Mouse (Mus musculus): ENCODE measurements at regions not wholly inside any gene's neighbourhood (a gene's known extent, or its start where the extent isn't known, plus 50 kb on each side); places are given as distances from the start of the nearest gene placed in this dataset.

- H3K27me3 ChIP-seq (ENCODE audit: control insufficient read depth, insufficient read depth, insufficient read length), result no peaks in the 10 kb centered on the region
- H3K4me3 ChIP-seq, result no peak overlapping the region
- no peak overlapping the region for H3K4me2 ChIP-seq (ENCODE audit: low read depth)
- no peaks in the 10 kb centered on the region for H3K36me3 ChIP-seq (ENCODE audit: control insufficient read depth, insufficient read depth)
- no peaks in the 10 kb centered on the region for H3K79me2 ChIP-seq (ENCODE audit: control insufficient read depth, insufficient read depth)
- no peak overlapping the region for H3ac ChIP-seq (ENCODE audit: control insufficient read depth, insufficient read length)
- TF ChIP-seq MYOD1 (IDR thresholded peaks at IDR 0.05; ENCODE audit: control insufficient read depth in 1 of 3, insufficient read length in 2 of 3, low read depth in 2 of 3) (peak in 1 of 3 experiments; percentile 18), CEBPB (IDR thresholded peaks at IDR 0.05; ENCODE audit: insufficient read depth, poor library complexity, severe bottlenecking) (0 out of 2 replicates have a peak, but pooled peaks have one; percentile 9), SRF (IDR thresholded peaks at IDR 0.05; ENCODE audit: control insufficient read depth, insufficient read length, low read depth) (no peak)
Measured at GRCm38 (mm10) chr2:45601332-45601900, 484.2 kb upstream of the Zeb2 start.

- Histone ChIP-seq H3K79me2 (ENCODE audit: control insufficient read depth, insufficient read depth) (no peaks in the 10 kb centered on the region), H3K36me3 (ENCODE audit: control insufficient read depth, insufficient read depth) (no peaks in the 10 kb centered on the region), H3K4me2 (ENCODE audit: low read depth) (no peak overlapping the region), H3K4me3 (no peak overlapping the region), H3ac (ENCODE audit: control insufficient read depth, insufficient read length) (no peak overlapping the region), H3K27me3 (ENCODE audit: control insufficient read depth, insufficient read depth, insufficient read length) (no peaks in the 10 kb centered on the region)
- TF ChIP-seq MYOD1 (IDR thresholded peaks at IDR 0.05; ENCODE audit: control insufficient read depth in 1 of 3, insufficient read length in 2 of 3, low read depth in 2 of 3), result no peak
- TF ChIP-seq POLR2AphosphoS2 (IDR thresholded peaks at IDR 0.05; ENCODE audit: insufficient read length, low read depth), result no peak
- TF ChIP-seq REST (IDR thresholded peaks at IDR 0.05; ENCODE audit: insufficient read depth, insufficient read length), result no peak
- TF ChIP-seq CEBPB (IDR thresholded peaks at IDR 0.05; ENCODE audit: insufficient read depth, poor library complexity, severe bottlenecking), result peak; percentile 93
- no peak for TF ChIP-seq E2F4 (IDR thresholded peaks at IDR 0.05; ENCODE audit: insufficient read depth)
- TF ChIP-seq TCF12 (IDR thresholded peaks at IDR 0.05; ENCODE audit: insufficient read depth, poor library complexity, severe bottlenecking), result no peak
Measured at GRCm38 (mm10) chr2:45593765-45594164, 476.6 kb upstream of the Zeb2 start.

- TF ChIP-seq SRF (IDR thresholded peaks at IDR 0.05; ENCODE audit: control insufficient read depth, insufficient read length, low read depth) (no peak), MAX (IDR thresholded peaks at IDR 0.05; ENCODE audit: low read depth) (no peak), POLR2AphosphoS2 (IDR thresholded peaks at IDR 0.05; ENCODE audit: insufficient read length, low read depth) (no peak), TCF12 (IDR thresholded peaks at IDR 0.05; ENCODE audit: insufficient read depth, poor library complexity, severe bottlenecking) (no peak), CEBPB (IDR thresholded peaks at IDR 0.05; ENCODE audit: insufficient read depth, poor library complexity, severe bottlenecking) (0 out of 2 replicates have a peak, but pooled peaks have one; percentile 22)
- Histone ChIP-seq H3K4me3 (no peak overlapping the region), H3K27me3 (ENCODE audit: control insufficient read depth, insufficient read depth, insufficient read length) (no peaks in the 10 kb centered on the region), H3K4me2 (ENCODE audit: low read depth) (no peak overlapping the region), H3ac (ENCODE audit: control insufficient read depth, insufficient read length) (no peak overlapping the region), H3K79me2 (ENCODE audit: control insufficient read depth, insufficient read depth) (no peaks in the 10 kb centered on the region), H3K36me3 (ENCODE audit: control insufficient read depth, insufficient read depth) (no peaks in the 10 kb centered on the region)
Measured at GRCm38 (mm10) chr2:45590980-45591379, 473.8 kb upstream of the Zeb2 start.

GRCm38 (mm10) chr2:45588248-45588647 is 471.1 kb upstream of the Zeb2 start:
- no peaks in the 10 kb centered on the region for H3K79me2 ChIP-seq (ENCODE audit: control insufficient read depth, insufficient read depth)
- no peak overlapping the region for H3K4me3 ChIP-seq
- no peaks in the 10 kb centered on the region for H3K36me3 ChIP-seq (ENCODE audit: control insufficient read depth, insufficient read depth)
- no peak overlapping the region for H3K4me2 ChIP-seq (ENCODE audit: low read depth)
- H3K27me3 ChIP-seq (ENCODE audit: control insufficient read depth, insufficient read depth, insufficient read length), result no peaks in the 10 kb centered on the region
- no peak for TF ChIP-seq REST (IDR thresholded peaks at IDR 0.05; ENCODE audit: insufficient read depth, insufficient read length)
- TF ChIP-seq CEBPB (IDR thresholded peaks at IDR 0.05; ENCODE audit: insufficient read depth, poor library complexity, severe bottlenecking), result no peak
- TF ChIP-seq POLR2AphosphoS2 (IDR thresholded peaks at IDR 0.05; ENCODE audit: insufficient read length, low read depth), result no peak
- no peak for TF ChIP-seq TCF12 (IDR thresholded peaks at IDR 0.05; ENCODE audit: insufficient read depth, poor library complexity, severe bottlenecking)
- TF ChIP-seq MYOD1 (IDR thresholded peaks at IDR 0.05; ENCODE audit: control insufficient read depth in 1 of 3, insufficient read length in 2 of 3, low read depth in 2 of 3), result no peak
- no peak for TF ChIP-seq TCF3 (IDR thresholded peaks at IDR 0.05; ENCODE audit: insufficient read length, low read depth)
- no peak for TF ChIP-seq POLR2A (IDR thresholded peaks at IDR 0.05; ENCODE audit: insufficient read length, low read depth)
- no peak overlapping the region for H3ac ChIP-seq (ENCODE audit: control insufficient read depth, insufficient read length)

GRCm38 (mm10) chr2:45586588-45587200 is 469.5 kb upstream of the Zeb2 start:
- H3K27me3 ChIP-seq (ENCODE audit: control insufficient read depth, insufficient read depth, insufficient read length), result no peaks in the 10 kb centered on the region
- no peak overlapping the region for H3ac ChIP-seq (ENCODE audit: control insufficient read depth, insufficient read length)
- H3K4me3 ChIP-seq, result no peak overlapping the region
- no peak overlapping the region for H3K4me2 ChIP-seq (ENCODE audit: low read depth)
- TF ChIP-seq CEBPB (IDR thresholded peaks at IDR 0.05; ENCODE audit: insufficient read depth, poor library complexity, severe bottlenecking) (no peak), SRF (IDR thresholded peaks at IDR 0.05; ENCODE audit: control insufficient read depth, insufficient read length, low read depth) (no peak), MAX (IDR thresholded peaks at IDR 0.05; ENCODE audit: low read depth) (no peak), POLR2AphosphoS2 (IDR thresholded peaks at IDR 0.05; ENCODE audit: insufficient read length, low read depth) (no peak)
- no peaks in the 10 kb centered on the region for H3K36me3 ChIP-seq (ENCODE audit: control insufficient read depth, insufficient read depth)
- H3K79me2 ChIP-seq (ENCODE audit: control insufficient read depth, insufficient read depth), result no peaks in the 10 kb centered on the region

GRCm38 (mm10) chr2:45581549-45581925 is 464.3 kb upstream of the Zeb2 start:
- Histone ChIP-seq H3ac (ENCODE audit: control insufficient read depth, insufficient read length) (no peak overlapping the region), H3K36me3 (ENCODE audit: control insufficient read depth, insufficient read depth) (no peaks in the 10 kb centered on the region), H3K4me2 (ENCODE audit: low read depth) (peak overlapping the region; percentile 67), H3K4me3 (no peak overlapping the region), H3K79me2 (ENCODE audit: control insufficient read depth, insufficient read depth) (no peaks in the 10 kb centered on the region), H3K27me3 (ENCODE audit: control insufficient read depth, insufficient read depth, insufficient read length) (no peaks in the 10 kb centered on the region)
- no peak for TF ChIP-seq CEBPB (IDR thresholded peaks at IDR 0.05; ENCODE audit: insufficient read depth, poor library complexity, severe bottlenecking)
- TF ChIP-seq MYOG (IDR thresholded peaks at IDR 0.05; ENCODE audit: control insufficient read depth in 1 of 3, insufficient read depth in 1 of 3, insufficient read length in 2 of 3, low read depth in 2 of 3), result no peak
